Mouse (Mus musculus) urinary bladder, postnatal 14 days (tissue): ENCODE results near the gene Lrmda.
A peak's percentile ranks its signal among the peaks of the same experiment; 100 is the strongest.
"Not testable (repeated sequence)": the region's sequence is repeated elsewhere in the genome, so short reads cannot be mapped to it uniquely, and the experiment has no call there.

Experiments
- DNase-seq: peaks from one replicate; pipeline ENCODE4 v3.0.0; 2021; ENCODE audit warnings: low spot score

Lrmda gene

GRCm38 (mm10) chr14:22728611-22729223 is 709.2 kb downstream of the Lrmda start:
- DNase-seq, result no peak

GRCm38 (mm10) chr14:22738603-22739002 is 719.1 kb downstream of the Lrmda start:
- DNase-seq, result no peak

- no peak for DNase-seq
These were observed 723.0 kb downstream of the Lrmda start for GRCm38 (mm10) chr14:22742527-22742926.

GRCm38 (mm10) chr14:22743264-22743663 is 723.8 kb downstream of the Lrmda start:
- no peak for DNase-seq

GRCm38 (mm10) chr14:22744701-22745100 is 725.2 kb downstream of the Lrmda start:
- no peak for DNase-seq

- DNase-seq, result no peak
These were observed 725.9 kb downstream of the Lrmda start for GRCm38 (mm10) chr14:22745263-22745881.

GRCm38 (mm10) chr14:22745882-22746480 is 726.5 kb downstream of the Lrmda start:
- DNase-seq, result peak; percentile 17

GRCm38 (mm10) chr14:22747816-22748215 is 728.3 kb downstream of the Lrmda start:
- DNase-seq, result no peak

GRCm38 (mm10) chr14:22750409-22750808 is 730.9 kb downstream of the Lrmda start:
- DNase-seq, result no peak

GRCm38 (mm10) chr14:22751290-22751689 is 731.8 kb downstream of the Lrmda start:
- DNase-seq, result no peak

GRCm38 (mm10) chr14:22754633-22755032 is 735.1 kb downstream of the Lrmda start:
- DNase-seq, result no peak

GRCm38 (mm10) chr14:22757493-22757892 is 738.0 kb downstream of the Lrmda start:
- no peak for DNase-seq

GRCm38 (mm10) chr14:22759216-22759615 is 739.7 kb downstream of the Lrmda start:
- no peak for DNase-seq

GRCm38 (mm10) chr14:22759673-22760072 is 740.2 kb downstream of the Lrmda start:
- no peak for DNase-seq

- DNase-seq, result peak; percentile 73
These were observed 740.9 kb downstream of the Lrmda start for GRCm38 (mm10) chr14:22760241-22761039.

GRCm38 (mm10) chr14:22781709-22782108 is 762.2 kb downstream of the Lrmda start:
- DNase-seq, result peak; percentile 38

GRCm38 (mm10) chr14:22782365-22782764 is 762.9 kb downstream of the Lrmda start:
- DNase-seq, result no peak

GRCm38 (mm10) chr14:22783211-22784161 is 764.0 kb downstream of the Lrmda start:
- peak; percentile 45 for DNase-seq

GRCm38 (mm10) chr14:22800020-22800419 is 780.5 kb downstream of the Lrmda start:
- no peak for DNase-seq

- DNase-seq, result peak; percentile 22
These were observed 781.5 kb downstream of the Lrmda start for GRCm38 (mm10) chr14:22800871-22801636.

GRCm38 (mm10) chr14:22801714-22802113 is 782.2 kb downstream of the Lrmda start:
- not testable (repeated sequence) for DNase-seq
